Mouse (Mus musculus) T-helper 1 cell (primary cell): ENCODE measurements around the gene Alox12.

Experiments used
- in situ Hi-C: fragments of 300-600 bp; cut with MboI, MseI; formaldehyde crosslinking; loops from one replicate; pipeline ENCODE4 v1.15.1; 2025; ENCODE audit warnings: high pct_unique_total_duplicates

The Alox12 gene

GRCm38 (mm10) chr11:70200036-70200608 is 55.0 kb downstream of the Alox12 start:
- in situ Hi-C loops: loop anchor here (5.0 kb wide), 1 partner anchor 148 kb away; the partner anchor contains the start of gene Asgr1

GRCm38 (mm10) chr11:70199107-70199506 is 56.0 kb downstream of the Alox12 start:
- in situ Hi-C loops: no loop called here

- in situ Hi-C loops: no loop called here
These were observed 56.8 kb downstream of the Alox12 start for GRCm38 (mm10) chr11:70198332-70198731.

GRCm38 (mm10) chr11:70193354-70194285 is 61.5 kb downstream of the Alox12 start:
- in situ Hi-C loops: no loop called here

GRCm38 (mm10) chr11:70192157-70192556 is 63.0 kb downstream of the Alox12 start:
- in situ Hi-C loops: no loop called here
